Mouse (Mus musculus) c-Kit-positive CD71-positive TER-119-negative erythroid progenitor cells, embryonic 14.5 days (primary cell): Measurements from ENCODE around the gene Hcn4.

Experiments
- DNase-seq: peaks from one replicate; pipeline ENCODE4 v3.0.0-alpha.2; 2013; ENCODE audit warnings: low read depth

Gene Hcn4

GRCm38 (mm10) chr9:58823139-58823917, at the start of gene Hcn4:
Gene Hcn4 (plus strand): TSS chr9:58823412.
- DNase-seq = no peak

- no peak for DNase-seq
Measured at GRCm38 (mm10) chr9:58774761-58775160, 48.5 kb upstream of the Hcn4 start.

GRCm38 (mm10) chr9:58775363-58775762, 47.8 kb upstream of the Hcn4 start:
- no peak for DNase-seq

- DNase-seq = no peak
Measured at GRCm38 (mm10) chr9:58789476-58789875, 33.7 kb upstream of the Hcn4 start.

- DNase-seq = no peak
Measured at GRCm38 (mm10) chr9:58798155-58798554, 25.1 kb upstream of the Hcn4 start.

DNA sequence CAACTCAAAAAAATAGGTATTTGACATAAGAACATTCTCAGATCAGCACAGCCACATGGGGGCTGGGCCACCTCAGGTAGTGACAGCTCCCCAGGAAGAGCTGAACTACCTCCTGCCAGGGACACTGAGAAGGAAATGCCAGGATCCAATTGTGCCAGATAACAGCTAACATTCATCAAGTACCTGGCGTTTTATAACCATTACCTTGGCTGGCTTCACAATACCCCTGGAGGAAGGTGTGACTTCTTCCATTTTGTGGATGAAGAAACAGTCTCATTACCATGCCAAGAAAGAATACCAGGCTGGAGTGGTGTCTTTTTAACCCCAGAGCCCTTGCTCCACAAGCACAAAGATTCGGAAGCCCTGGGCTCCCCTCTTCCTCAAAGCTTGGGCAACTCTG, 21.8 kb upstream of the Hcn4 start:
- DNase-seq = no peak

DNA sequence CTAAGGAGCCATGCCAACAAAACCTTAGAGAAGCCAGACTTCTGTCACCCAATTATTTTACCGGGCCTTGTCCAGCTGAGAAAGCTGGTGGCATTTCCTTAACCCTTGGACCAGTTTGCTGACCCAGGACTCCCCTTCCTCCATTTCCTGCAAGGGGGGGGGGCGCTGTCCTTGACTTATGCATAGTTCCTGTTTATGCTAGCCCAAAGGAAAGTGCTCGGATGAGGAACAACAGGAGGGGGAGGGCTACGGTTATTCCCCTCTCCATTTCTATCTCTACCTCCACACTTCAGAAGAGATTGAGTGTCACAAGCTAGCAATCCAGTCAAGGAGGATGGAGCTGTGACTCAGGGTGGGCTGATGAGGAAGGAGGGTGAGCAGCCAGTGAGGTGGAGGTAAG, 20.9 kb upstream of the Hcn4 start:
- DNase-seq = no peak

GRCm38 (mm10) chr9:58802802-58803201, 20.4 kb upstream of the Hcn4 start:
- no peak for DNase-seq

GRCm38 (mm10) chr9:58805601-58806318, 17.5 kb upstream of the Hcn4 start:
- DNase-seq = peak; percentile 11

- DNase-seq = no peak
Measured at GRCm38 (mm10) chr9:58811171-58811570, 12.0 kb upstream of the Hcn4 start.

GRCm38 (mm10) chr9:58815552-58816260, 7.5 kb upstream of the Hcn4 start:
- DNase-seq = no peak

GRCm38 (mm10) chr9:58816458-58816857, 6.8 kb upstream of the Hcn4 start:
- DNase-seq = no peak

- no peak for DNase-seq
Measured at GRCm38 (mm10) chr9:58817676-58818075, 5.5 kb upstream of the Hcn4 start.

GRCm38 (mm10) chr9:58822431-58823091, 651 bp upstream of the Hcn4 start:
- DNase-seq = no peak

GRCm38 (mm10) chr9:58823918-58824215, 655 bp downstream of the Hcn4 start:
- DNase-seq = no peak

GRCm38 (mm10) chr9:58829627-58830026, 6.4 kb downstream of the Hcn4 start:
- DNase-seq = no peak

GRCm38 (mm10) chr9:58832939-58833338, 9.7 kb downstream of the Hcn4 start:
- no peak for DNase-seq

GRCm38 (mm10) chr9:58837174-58837573, 14.0 kb downstream of the Hcn4 start:
- no peak for DNase-seq

DNA sequence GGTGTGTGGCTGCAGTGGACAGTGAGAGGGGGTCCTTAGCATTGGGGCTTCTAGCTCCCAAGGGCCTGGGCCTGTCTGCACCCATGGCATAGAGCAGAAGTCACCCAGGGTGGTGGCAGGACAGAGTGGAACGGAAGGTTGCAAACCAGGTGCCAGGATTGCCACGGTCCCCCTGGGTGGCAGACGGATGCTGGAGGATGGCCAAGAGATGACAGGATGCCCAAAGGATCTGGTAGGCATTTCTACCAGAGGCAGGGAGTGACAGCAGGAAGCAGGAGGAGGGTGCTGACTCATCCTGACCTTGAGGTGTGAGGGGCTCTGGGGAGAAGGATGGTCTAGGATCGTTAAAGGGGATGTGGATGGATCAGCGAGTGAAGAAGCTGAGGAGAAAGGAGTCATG, 15.3 kb downstream of the Hcn4 start:
- DNase-seq = no peak

- peak; percentile 34 for DNase-seq
Measured at GRCm38 (mm10) chr9:58841655-58842054, 18.4 kb downstream of the Hcn4 start.

DNA sequence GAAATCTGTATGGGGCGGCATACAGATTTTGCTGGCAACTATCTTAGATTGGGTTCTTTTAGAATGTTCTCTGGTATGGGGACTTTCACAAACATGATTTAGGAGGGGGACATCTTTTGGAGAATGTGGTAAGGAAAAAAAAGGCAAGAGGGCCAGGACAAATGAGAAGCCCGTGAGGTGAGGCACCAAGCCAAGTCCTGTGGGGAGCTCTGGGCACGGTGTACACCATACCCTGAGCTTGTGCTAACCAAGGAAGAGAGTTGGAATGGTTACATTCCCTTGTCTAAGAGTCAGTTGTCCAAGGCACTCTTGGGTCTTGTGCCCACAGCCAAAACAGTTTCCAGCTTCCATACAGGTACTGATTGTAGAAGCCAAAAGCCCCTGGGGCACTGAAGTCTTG, 21.4 kb downstream of the Hcn4 start:
- no peak for DNase-seq

GRCm38 (mm10) chr9:58847008-58847407, 23.8 kb downstream of the Hcn4 start:
- no peak for DNase-seq

- DNase-seq = no peak
Measured at GRCm38 (mm10) chr9:58847676-58848075, 24.5 kb downstream of the Hcn4 start.
